Comparison of ENCODE assay signal across 10 mouse cellular contexts in genomic region chr11:95617785-95618465, GRCm38 (mm10). TPM values are rescaled to one million over a fixed set of nuclear protein-coding genes. Genes with fewer than 3 reads are reported as not detected.
DNase-seq lines count a peak whose midpoint lies in the region; ATAC-seq and TF ChIP-seq lines count a peak whose summit lies in the region.
"Had no signal": no experiment of that assay in that cellular context is flagged by ENCODE, and none has a peak within 500 bp of the region (broad histone marks: within the 10 kb centered on the region; RNA-seq: fewer than 3 reads in every experiment).

No protein-coding gene starts in this region.

- peak overlapping the region; percentile 56; the same call in 1 of the 2 replicates for H3K27ac ChIP-seq in neural tube, embryonic 11.5 days (ENCODE audit: low read depth, low read length)
- peak overlapping the region; percentile 17; the same call in 1 of the 2 replicates for H3K27ac ChIP-seq in embryonic facial prominence, embryonic 13.5 days
- H3K27ac ChIP-seq in left cerebral cortex, adult 2 months, result no peak overlapping the region
- H3K27ac ChIP-seq in thymus, adult 2 months (ENCODE audit: control insufficient read depth, insufficient read depth, low read length), result no peak overlapping the region

- H3K27me3 ChIP-seq in neural tube, embryonic 11.5 days (ENCODE audit: control insufficient read depth, insufficient read depth, low read length), result no peaks in the 10 kb centered on the region
- no peaks in the 10 kb centered on the region for H3K27me3 ChIP-seq in embryonic facial prominence, embryonic 13.5 days
- no peaks in the 10 kb centered on the region for H3K27me3 ChIP-seq in thymus, adult 2 months (ENCODE audit: control insufficient read depth, insufficient read depth, low read length)

- no peak overlapping the region for H3K4me2 ChIP-seq in neural tube, embryonic 11.5 days (ENCODE audit: low read depth)
- H3K4me2 ChIP-seq in embryonic facial prominence, embryonic 13.5 days, result no peak overlapping the region

- ATAC-seq in neural tube, embryonic 11.5 days (ENCODE audit: insufficient read depth, low FRiP score, low TSS enrichment), result no peak
- ATAC-seq in embryonic facial prominence, embryonic 13.5 days (ENCODE audit: insufficient number of reproducible peaks, insufficient read depth, low FRiP score, low TSS enrichment, low read depth), result no peak
- ATAC-seq: intestine, postnatal 0 days had no signal

- 52% methylated on average over 19 of the region's 19 CpGs for whole genome bisulfite sequencing in neural tube, embryonic 11.5 days
- 55% methylated on average over 19 of the region's 19 CpGs for WGBS in embryonic facial prominence, embryonic 13.5 days
- 71% methylated on average over 19 of the region's 19 CpGs for WGBS in thymus, adult 2 months

- no peaks in the 10 kb centered on the region for H3K9me3 ChIP-seq in neural tube, embryonic 11.5 days (ENCODE audit: control insufficient read depth, low read length)
- H3K9me3 ChIP-seq in embryonic facial prominence, embryonic 13.5 days, result no peaks in the 10 kb centered on the region

- H3K4me3 ChIP-seq in neural tube, embryonic 11.5 days (ENCODE audit: low read depth, low read length), result no peak overlapping the region
- H3K4me3 ChIP-seq in embryonic facial prominence, embryonic 13.5 days, result no peak overlapping the region
- H3K4me3 ChIP-seq in left cerebral cortex, adult 2 months, result peak overlapping the region; percentile 23; the same call in 1 of the 2 replicates
- no peak overlapping the region for H3K4me3 ChIP-seq in thymus, adult 2 months (ENCODE audit: control insufficient read depth, insufficient read depth, low read length)
- H3K4me3 ChIP-seq: erythroblast, embryonic 14.5 days had no signal

- no peak overlapping the region for H3K9ac ChIP-seq in neural tube, embryonic 11.5 days (ENCODE audit: low read length)
- no peak overlapping the region for H3K9ac ChIP-seq in embryonic facial prominence, embryonic 13.5 days

- no peak for TF ChIP-seq POLR2A in thymus, adult 2 months (IDR thresholded peaks at IDR 0.05; ENCODE audit: control insufficient read depth, extremely low read depth, insufficient read depth, low read length, poor library complexity)

- no peak for TF ChIP-seq CTCF in left cerebral cortex, adult 2 months (IDR thresholded peaks at IDR 0.05)
- TF ChIP-seq CTCF in thymus, adult 2 months (IDR thresholded peaks at IDR 0.05; ENCODE audit: borderline replicate concordance, control insufficient read depth, extremely low read depth, insufficient read depth, low read length, poor library complexity), result no peak

- H3K36me3 ChIP-seq in neural tube, embryonic 11.5 days (ENCODE audit: control insufficient read depth, insufficient read depth, low read length), result no peaks in the 10 kb centered on the region
- no peaks in the 10 kb centered on the region for H3K36me3 ChIP-seq in embryonic facial prominence, embryonic 13.5 days
- H3K36me3 ChIP-seq in thymus, adult 2 months (ENCODE audit: control insufficient read depth, insufficient read depth, low read length), result no peaks in the 10 kb centered on the region

- intact Hi-C loops in left cerebral cortex, adult 2 months (cut with DNase I), result no loop called here

- H3K4me1 ChIP-seq in neural tube, embryonic 11.5 days (ENCODE audit: control insufficient read depth, insufficient read depth, low read length), result peaks cover 21% of the 10 kb centered on the region
- peaks cover 63% of the 10 kb centered on the region for H3K4me1 ChIP-seq in embryonic facial prominence, embryonic 13.5 days
- H3K4me1 ChIP-seq in thymus, adult 2 months (replicated peaks; ENCODE audit: control insufficient read depth, insufficient read depth, low read length), result no peaks in the 10 kb centered on the region

- no peak for DNase-seq in neural tube, embryonic 11.5 days (ENCODE audit: low spot score)
- DNase-seq in neural tube, embryonic 10.5 days (ENCODE audit: extremely low spot score, low spot score), result no peak
- DNase-seq in left cerebral cortex, adult 2 months (ENCODE audit: extremely low spot score in 1 of 2, low spot score in 2 of 2), result peak; percentile 21 to 24
- peak; percentile 29 for DNase-seq in telencephalon, adult 2 months (ENCODE audit: low read depth, low spot score)
- DNase-seq in thymus, adult 2 months, result no peak
- DNase-seq in ovary, postnatal 14 days (ENCODE audit: low spot score), result no peak
- no peak for DNase-seq in retina, embryonic 14.5 days (ENCODE audit: low spot score)

RNA-seq across cellular contexts. Expression of gene Ngfr, which starts 30.4 kb away (rescaled TPM):
- 92.0 and 97.6 TPM in 2 replicates for polyA plus RNA-seq in neural tube, embryonic 11.5 days (2014; fragmentation: Nextera tagmentation; extraction: Ambion mirVana)
- polyA plus RNA-seq in embryonic facial prominence, embryonic 13.5 days (2015; fragmentation: Nextera tagmentation; extraction: Ambion mirVana), result 25.4 and 27.2 TPM in 2 replicates
- 1 to 10 TPM in 1 of 2 experiments, under 1 TPM in 1; 0.93 to 1.3 TPM for total RNA-seq in left cerebral cortex, adult 2 months (2021)
- polyA plus RNA-seq in thymus, adult 2 months (2012; rRNA removed), result 6.4 and 7.0 TPM in 2 replicates

RNA-seq across cellular contexts. Expression of gene Phb, which starts 48.8 kb away (rescaled TPM):
- 226 and 230 TPM in 2 replicates for polyA plus RNA-seq in neural tube, embryonic 11.5 days (2014; fragmentation: Nextera tagmentation; extraction: Ambion mirVana)
- polyA plus RNA-seq in embryonic facial prominence, embryonic 13.5 days (2015; fragmentation: Nextera tagmentation; extraction: Ambion mirVana), result 209 and 218 TPM in 2 replicates
- total RNA-seq in left cerebral cortex, adult 2 months (2021), result 10 to 100 TPM; 70.0 to 74.0 TPM
- 88.9 and 103 TPM in 2 replicates for polyA plus RNA-seq in thymus, adult 2 months (2012; rRNA removed)

Comparison
In these comparisons a context has a peak if more than half of its experiments do, and no peak if none do; other contexts are left out.
1. DNase-seq: peak in left cerebral cortex, adult 2 months (2 of 2) and telencephalon, adult 2 months (single experiment); none in neural tube, embryonic 11.5 days (single experiment), neural tube, embryonic 10.5 days (single experiment), thymus, adult 2 months (single experiment), ovary, postnatal 14 days (single experiment) and retina, embryonic 14.5 days (single experiment).
2. H3K27ac ChIP-seq: peak in neural tube, embryonic 11.5 days (single experiment) and embryonic facial prominence, embryonic 13.5 days (single experiment); none in left cerebral cortex, adult 2 months (single experiment) and thymus, adult 2 months (single experiment).